Mouse (Mus musculus) forebrain, embryonic 11.5 days (tissue): Measurements from ENCODE around the gene Zfp334. TPM values are rescaled to one million over a fixed set of nuclear protein-coding genes. Genes with fewer than 3 reads are reported as not detected.

Experiments used
- ATAC-seq: fragments of 200-750 bp; cut with Nextera tagmentation; replicated peaks from 2 replicates; pipeline ENCODE4 v1.8.0; 2017; ENCODE audit warnings: moderate TSS enrichment; ENCODE audit not compliant: low FRiP score
- DNase-seq: peaks from one replicate; pipeline ENCODE4 v3.0.0-alpha.2; 2017; ENCODE audit warnings: low spot score
- H3K27ac ChIP-seq: fragments of 300-500 bp; sonication (generic); 2 replicates; pipeline ENCODE4 v1.5.1; 2014; ENCODE audit warnings: low read depth, low read length
- H3K27me3 ChIP-seq: fragments of 300-500 bp; sonication (generic); 2 replicates; pipeline ENCODE4 v1.6.1; 2014; ENCODE audit warnings: mild to moderate bottlenecking, low read length, mixed read lengths; ENCODE audit not compliant: control insufficient read depth, insufficient read depth
- H3K36me3 ChIP-seq: fragments of 300-500 bp; sonication (generic); 2 replicates; pipeline ENCODE4 v1.6.1; 2014; ENCODE audit warnings: mild to moderate bottlenecking, low read length, moderate library complexity, mixed read lengths; ENCODE audit not compliant: control insufficient read depth, insufficient read depth
- H3K4me1 ChIP-seq: fragments of 300-500 bp; sonication (generic); replicated peaks from 2 replicates; pipeline ENCODE4 v1.6.1; 2014; ENCODE audit warnings: low read length, mixed read lengths; ENCODE audit not compliant: control insufficient read depth, insufficient read depth
- H3K4me2 ChIP-seq: fragments of 300-500 bp; sonication (generic); 2 replicates; pipeline ENCODE4 v1.6.1; 2014; ENCODE audit warnings: low read depth, mild to moderate bottlenecking, low read length, moderate library complexity, mixed read lengths; ENCODE audit not compliant: severe bottlenecking
- H3K4me3 ChIP-seq: fragments of 300-500 bp; sonication (generic); 2 replicates; pipeline ENCODE4 v1.5.1; 2014; ENCODE audit warnings: low read depth, low read length
- H3K9ac ChIP-seq: fragments of 300-500 bp; sonication (generic); 2 replicates; pipeline ENCODE4 v1.6.1; 2014; ENCODE audit warnings: low read length
- H3K9me3 ChIP-seq: fragments of 300-500 bp; sonication (generic); 2 replicates; pipeline ENCODE4 v1.6.1; 2016; ENCODE audit warnings: low read length, mixed read lengths; ENCODE audit not compliant: control insufficient read depth
- WGBS: fragments of 180-500 bp; shearing (Covaris S2); extraction: QIAGEN DNeasy Blood & Tissue Kit; methylation state at CpG from one replicate; pipeline ENCODE4 v1.1.7; 2014; 5-methylcytosine and 5-hydroxymethylcytosine counted together
- polyA plus RNA-seq: library from polyadenylated mRNA; unstranded; fragments of >200 nt; fragmentation: Nextera tagmentation; extraction: Ambion mirVana; gene quantifications from 2 replicates; pipeline ENCODE4 v1.2.1, GENCODE M21; 2014

Gene Zfp334
- polyA plus RNA-seq, 1 experiment from 2014 or later = 23.7 TPM

GRCm38 (mm10) chr2:165414321-165414720 lies 26.3 kb upstream of the Zfp334 start:
- no peak overlapping the region for H3K27ac ChIP-seq
- DNase-seq (no peak), ATAC-seq (no peak)
- peaks cover 7% of the 10 kb centered on the region for H3K4me1 ChIP-seq
- H3K4me2 ChIP-seq = no peak overlapping the region
- no peak overlapping the region for H3K4me3 ChIP-seq
- no peak overlapping the region for H3K9ac ChIP-seq
- no peaks in the 10 kb centered on the region for H3K9me3 ChIP-seq
- H3K36me3 ChIP-seq = no peaks in the 10 kb centered on the region
- no peaks in the 10 kb centered on the region for H3K27me3 ChIP-seq
- WGBS = 72% methylated on average over 5 of the region's 5 CpGs

GRCm38 (mm10) chr2:165413884-165414283 lies 25.8 kb upstream of the Zfp334 start:
- Histone ChIP-seq H3K27me3 (no peaks in the 10 kb centered on the region), H3K4me2 (no peak overlapping the region), H3K4me3 (no peak overlapping the region), H3K4me1 (peaks cover 7% of the 10 kb centered on the region), H3K9me3 (no peaks in the 10 kb centered on the region), H3K27ac (no peak overlapping the region), H3K36me3 (no peaks in the 10 kb centered on the region), H3K9ac (no peak overlapping the region)
- no peak for DNase-seq
- 45% methylated on average over 3 of the region's 3 CpGs for WGBS
- ATAC-seq = no peak

GRCm38 (mm10) chr2:165407700-165408301 lies 19.7 kb upstream of the Zfp334 start:
- no peak overlapping the region for H3K4me2 ChIP-seq
- no peaks in the 10 kb centered on the region for H3K27me3 ChIP-seq
- no peaks in the 10 kb centered on the region for H3K4me1 ChIP-seq
- H3K9ac ChIP-seq = no peak overlapping the region
- WGBS = 51% methylated on average over 10 of the region's 10 CpGs
- peak; percentile 87 for DNase-seq
- no peaks in the 10 kb centered on the region for H3K36me3 ChIP-seq
- no peak overlapping the region for H3K27ac ChIP-seq
- no peak overlapping the region for H3K4me3 ChIP-seq
- H3K9me3 ChIP-seq = no peaks in the 10 kb centered on the region
- ATAC-seq = no peak

GRCm38 (mm10) chr2:165405351-165405750 lies 17.3 kb upstream of the Zfp334 start:
- no peaks in the 10 kb centered on the region for H3K4me1 ChIP-seq
- no peak overlapping the region for H3K4me3 ChIP-seq
- H3K27ac ChIP-seq = no peak overlapping the region

DNA sequence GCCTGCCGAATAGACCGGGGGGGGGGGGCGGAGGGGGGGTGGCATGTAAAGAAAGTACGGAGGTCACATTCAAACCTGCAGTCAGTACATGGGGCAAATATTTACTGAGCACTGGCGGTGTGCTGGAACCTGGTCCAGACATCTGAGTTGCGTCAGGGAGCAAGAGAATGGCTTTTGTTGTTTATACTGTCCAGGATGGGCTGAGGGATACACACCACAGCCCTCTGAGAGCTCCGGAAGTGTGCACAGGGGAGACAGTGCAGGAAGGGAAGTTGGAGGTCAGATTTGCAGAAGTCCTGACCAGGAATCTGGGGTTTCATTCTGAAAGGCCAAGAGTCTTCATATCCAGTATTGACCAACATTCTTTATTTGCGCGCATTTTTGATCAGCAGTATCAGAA lies 16.9 kb upstream of the Zfp334 start:
- H3K4me3 ChIP-seq = no peak overlapping the region
- DNase-seq = no peak
- 81% methylated on average over 9 of the region's 9 CpGs for WGBS

More at GRCm38 (mm10) chr2:165405351-165405750, 17.3 kb upstream of the Zfp334 start:
- H3K36me3 ChIP-seq = no peaks in the 10 kb centered on the region
- no peaks in the 10 kb centered on the region for H3K9me3 ChIP-seq
- WGBS = 72% methylated on average over 6 of the region's 6 CpGs
- H3K9ac ChIP-seq = no peak overlapping the region
- ATAC-seq (no peak), DNase-seq (no peak)
- H3K27me3 ChIP-seq = no peaks in the 10 kb centered on the region
- no peak overlapping the region for H3K4me2 ChIP-seq

GRCm38 (mm10) chr2:165398164-165398785 lies 10.2 kb upstream of the Zfp334 start:
- Histone ChIP-seq H3K27me3 (no peaks in the 10 kb centered on the region), H3K27ac (no peak overlapping the region), H3K4me3 (no peak overlapping the region), H3K9ac (no peak overlapping the region), H3K4me1 (peaks cover 10% of the 10 kb centered on the region; the same call in 1 of the 2 replicates), H3K4me2 (no peak overlapping the region), H3K36me3 (no peaks in the 10 kb centered on the region), H3K9me3 (no peaks in the 10 kb centered on the region)
- ATAC-seq (no peak), DNase-seq (peak; percentile 66)
- 60% methylated on average over 15 of the region's 15 CpGs for WGBS

More for the DNA sequence above, 16.9 kb upstream of the Zfp334 start:
- Histone ChIP-seq H3K27ac (no peak overlapping the region), H3K9ac (no peak overlapping the region), H3K4me2 (no peak overlapping the region), H3K27me3 (no peaks in the 10 kb centered on the region), H3K9me3 (no peaks in the 10 kb centered on the region), H3K4me1 (no peaks in the 10 kb centered on the region), H3K36me3 (no peaks in the 10 kb centered on the region)
- ATAC-seq = no peak

GRCm38 (mm10) chr2:165397502-165398163 lies 9.6 kb upstream of the Zfp334 start:
- Histone ChIP-seq H3K9me3 (no peaks in the 10 kb centered on the region), H3K9ac (peak overlapping the region; percentile 14; the same call in 1 of the 2 replicates), H3K27ac (no peak overlapping the region), H3K4me3 (no peak overlapping the region), H3K4me1 (peaks cover 10% of the 10 kb centered on the region; the same call in 1 of the 2 replicates), H3K4me2 (no peak overlapping the region), H3K36me3 (no peaks in the 10 kb centered on the region), H3K27me3 (no peaks in the 10 kb centered on the region)
- DNase-seq (no peak), ATAC-seq (no peak; the same call in 1 of the 2 replicates)
- WGBS = 67% methylated on average over 23 of the region's 23 CpGs

DNA sequence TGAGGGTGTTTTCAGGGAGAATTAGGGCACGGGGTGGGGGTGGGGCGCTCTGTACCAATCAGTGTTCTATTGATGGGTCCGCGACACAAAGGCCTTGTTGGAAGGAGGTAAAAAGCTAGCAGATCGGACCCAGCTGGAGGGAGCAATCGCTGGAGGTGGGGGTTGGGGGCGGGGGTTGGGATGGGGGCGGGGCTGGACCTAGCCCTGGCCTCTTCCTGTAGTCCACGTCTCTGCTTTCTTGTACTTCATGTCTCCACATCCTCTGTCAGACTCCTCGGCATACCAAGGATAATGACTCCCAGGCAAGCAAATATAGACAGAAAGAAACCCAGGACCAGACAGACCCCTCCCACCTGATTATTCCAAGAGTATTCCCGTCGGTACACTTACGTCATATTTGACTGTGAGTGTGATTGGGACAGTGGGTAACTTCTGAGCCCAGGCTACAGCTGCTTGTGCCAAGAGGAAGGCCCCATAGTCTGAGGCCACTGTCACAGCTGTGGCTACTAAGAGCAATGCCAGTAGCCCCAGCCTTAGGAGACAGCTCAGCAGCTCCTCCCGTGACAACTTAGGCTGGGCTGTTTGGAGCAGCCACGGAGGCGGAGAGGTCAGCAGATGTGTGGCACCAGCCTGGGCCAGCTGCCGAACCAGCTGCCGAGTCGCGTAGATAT lies 8.9 kb upstream of the Zfp334 start:
- 41% methylated on average over 20 of the region's 20 CpGs for WGBS
- Histone ChIP-seq H3K4me2 (no peak overlapping the region), H3K4me1 (peaks cover 12% of the 10 kb centered on the region; the same call in 1 of the 2 replicates), H3K9ac (no peak overlapping the region), H3K9me3 (no peaks in the 10 kb centered on the region), H3K36me3 (no peaks in the 10 kb centered on the region), H3K27me3 (no peaks in the 10 kb centered on the region), H3K27ac (no peak overlapping the region), H3K4me3 (no peak overlapping the region)
- ATAC-seq = no peak; the same call in 1 of the 2 replicates
- DNase-seq = peak; percentile 61
